Mouse (Mus musculus) urinary bladder, postnatal 14 days (tissue): ENCODE data around the gene Jtb.

Experiments used
- DNase-seq: peaks from one replicate; pipeline ENCODE4 v3.0.0; 2021; ENCODE audit warnings: low spot score

The Jtb gene

DNA sequence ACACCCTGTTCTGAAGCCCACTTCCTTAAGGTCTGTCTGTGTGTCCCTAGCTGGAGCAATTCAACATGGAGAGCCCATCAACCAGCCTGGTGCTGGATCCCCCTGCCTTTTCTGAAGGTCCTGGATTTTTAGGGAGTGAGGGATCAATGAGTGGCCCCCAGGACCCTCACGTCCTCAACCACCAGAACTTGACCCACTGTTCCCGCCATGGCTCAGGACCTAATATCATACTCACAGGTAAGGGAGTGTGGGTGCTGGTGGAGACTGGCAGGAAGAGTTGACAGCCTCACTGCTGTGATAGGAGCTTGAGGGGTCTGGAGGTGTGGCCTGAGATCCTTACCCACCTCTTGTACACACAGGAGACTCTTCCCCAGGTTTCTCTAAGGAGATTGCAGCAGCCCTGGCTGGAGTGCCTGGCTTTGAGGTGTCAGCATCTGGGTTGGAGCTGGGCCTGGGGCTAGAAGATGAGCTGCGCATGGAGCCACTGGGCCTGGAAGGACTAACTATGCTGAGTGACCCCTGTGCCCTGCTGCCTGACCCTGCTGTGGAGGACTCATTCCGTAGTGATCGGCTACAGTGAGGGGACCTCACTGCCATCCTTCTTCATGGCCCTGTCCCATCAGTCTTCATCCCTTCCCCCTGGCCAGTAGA, 31.8 kb downstream of the Jtb start:
- DNase-seq = no peak

DNA sequence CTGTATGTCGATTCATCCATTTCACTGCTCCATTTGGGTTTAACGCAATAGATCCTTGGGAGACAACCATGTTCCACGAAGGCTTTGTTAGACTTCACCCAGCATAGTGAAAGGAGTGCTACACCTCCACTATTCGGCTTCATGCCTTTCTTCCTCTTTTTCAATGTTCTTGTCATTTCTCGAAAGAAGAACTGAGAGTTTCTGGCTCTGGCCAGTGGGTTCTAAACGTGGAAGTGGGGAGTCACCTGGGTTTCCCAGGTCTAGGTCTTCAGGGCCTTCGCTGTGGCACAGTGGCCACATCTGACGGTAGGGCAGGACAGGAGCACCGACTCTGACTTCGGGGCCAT, 33.3 kb downstream of the Jtb start:
- DNase-seq = no peak

DNA sequence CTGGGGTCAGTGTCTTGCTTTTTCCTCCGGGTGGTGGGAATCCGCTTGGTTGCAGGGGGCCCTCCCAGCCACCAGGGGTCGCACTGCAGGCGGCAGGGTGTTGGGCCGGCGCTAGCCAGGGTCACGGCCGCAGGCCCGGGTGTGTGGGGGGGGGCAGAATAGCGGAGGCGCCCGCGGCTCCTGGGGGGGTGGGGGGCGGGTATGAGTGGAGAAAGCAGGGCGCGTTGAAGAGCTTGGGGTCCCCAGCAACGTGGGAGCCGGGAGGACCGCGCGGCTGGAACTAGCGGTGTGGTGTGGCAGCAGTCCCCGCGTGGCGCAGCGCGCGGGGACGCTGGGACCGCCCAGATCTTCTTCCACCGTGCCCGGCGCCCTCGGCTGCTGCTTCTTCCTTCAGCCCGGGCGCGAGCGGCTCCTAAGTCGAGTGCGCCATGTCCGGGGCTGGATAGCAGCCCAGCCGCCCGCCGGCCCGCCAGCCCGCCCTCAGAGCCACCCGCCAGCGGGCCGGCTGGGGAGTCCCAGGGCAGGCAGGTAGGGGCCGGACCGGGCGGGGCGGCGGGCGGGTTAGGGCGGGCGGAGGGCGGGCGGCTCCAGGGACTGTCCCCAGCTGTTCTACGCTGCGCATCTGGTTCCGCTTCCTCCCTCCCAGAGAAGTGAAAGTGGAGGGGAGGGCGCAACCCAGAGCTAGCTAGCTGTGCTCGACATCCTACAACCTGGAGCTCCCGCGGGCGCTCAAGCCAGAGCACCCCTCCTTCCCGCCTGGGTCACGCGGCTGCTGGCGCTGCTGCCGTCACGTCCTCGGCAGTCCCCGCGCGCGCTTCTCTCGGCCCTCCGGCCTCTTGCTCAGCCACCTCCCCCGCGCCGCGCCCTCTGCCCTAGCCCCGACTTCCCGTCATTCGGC, 33.9 kb downstream of the Jtb start, which contains the start of gene Dennd4b:
Gene Dennd4b (plus strand): TSS at position 152 of the 898 bp plus-strand sequence.
- DNase-seq = peak; percentile 92

DNA sequence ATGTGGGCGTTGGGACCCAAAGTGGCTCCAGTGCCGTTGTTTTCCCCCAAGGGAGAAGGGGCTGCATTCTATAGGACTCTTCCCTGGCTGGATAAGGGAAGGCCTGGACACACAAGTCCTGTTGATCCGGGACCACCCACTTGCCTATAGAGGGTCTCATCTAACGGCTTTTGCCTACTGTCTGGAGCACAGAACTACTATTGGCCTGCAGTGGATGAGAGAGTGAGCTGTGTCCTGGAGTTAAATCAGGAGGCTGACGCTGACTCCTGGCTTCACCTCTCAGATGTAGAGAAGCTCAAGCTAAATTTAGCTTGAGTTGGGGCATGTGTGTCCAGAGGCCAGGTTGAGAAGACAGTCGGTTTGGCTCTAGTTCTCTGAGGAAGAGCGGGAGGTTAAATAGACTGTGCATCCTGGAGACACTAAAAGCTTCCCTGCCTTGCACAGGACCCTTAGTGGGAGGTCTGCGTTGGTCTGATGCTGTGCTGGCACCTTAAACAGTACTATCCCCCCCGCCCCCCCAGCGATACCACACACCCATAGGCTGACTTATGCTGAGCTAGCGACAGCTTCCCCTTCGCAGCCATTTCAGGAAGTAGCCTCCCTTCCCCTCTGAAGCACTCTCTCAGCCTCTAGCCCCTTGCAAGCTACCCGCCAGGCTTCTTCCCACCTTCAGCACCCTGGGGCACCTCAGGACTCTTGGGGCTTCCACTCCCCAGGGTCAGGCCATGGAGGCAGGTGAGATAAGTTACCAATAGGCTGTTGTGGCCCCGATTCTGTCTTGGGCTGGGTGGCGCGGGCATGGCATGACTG, 34.7 kb downstream of the Jtb start:
- no peak for DNase-seq

DNA sequence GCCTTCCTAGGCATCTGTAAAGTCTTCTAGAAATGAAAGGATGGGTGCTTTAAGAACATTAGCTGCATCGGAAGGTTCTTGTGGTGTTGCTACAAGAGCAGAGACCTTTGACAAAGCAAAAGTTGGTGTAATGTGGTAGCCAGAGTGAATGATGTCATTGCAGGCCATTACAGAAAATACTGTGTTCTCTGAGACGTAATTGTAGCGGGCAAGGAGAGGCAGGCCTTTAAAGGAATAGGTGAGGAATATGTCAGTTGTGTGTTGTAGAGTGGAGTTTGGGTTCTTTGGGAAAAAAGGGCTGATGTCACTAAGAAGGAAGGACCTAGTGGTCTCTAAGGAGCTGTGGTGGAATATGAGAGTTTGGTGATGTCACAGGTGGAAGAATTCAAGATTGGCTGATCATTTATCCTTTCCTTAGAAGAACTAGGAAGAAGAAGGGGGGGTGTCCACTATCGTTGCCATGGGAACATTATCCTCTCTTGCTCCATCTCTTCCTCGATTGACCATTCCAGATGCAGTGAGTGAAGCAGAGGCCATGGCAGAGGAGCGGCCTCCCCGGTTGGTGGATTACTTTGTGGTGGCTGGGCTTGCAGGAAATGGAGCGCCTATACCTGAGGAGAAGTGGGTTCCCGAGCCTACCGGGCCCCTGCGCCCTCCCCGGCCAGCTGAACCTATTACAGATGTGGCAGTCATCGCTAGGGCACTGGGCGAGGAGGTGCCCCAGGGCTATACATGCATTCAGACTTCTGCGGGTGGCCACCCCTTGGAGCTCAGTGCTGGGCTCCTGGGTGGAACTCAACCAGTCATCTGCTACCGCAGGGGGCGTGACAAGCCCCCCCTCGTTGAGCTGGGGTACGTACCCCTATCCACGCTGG, 35.7 kb downstream of the Jtb start:
- DNase-seq = no peak

DNA sequence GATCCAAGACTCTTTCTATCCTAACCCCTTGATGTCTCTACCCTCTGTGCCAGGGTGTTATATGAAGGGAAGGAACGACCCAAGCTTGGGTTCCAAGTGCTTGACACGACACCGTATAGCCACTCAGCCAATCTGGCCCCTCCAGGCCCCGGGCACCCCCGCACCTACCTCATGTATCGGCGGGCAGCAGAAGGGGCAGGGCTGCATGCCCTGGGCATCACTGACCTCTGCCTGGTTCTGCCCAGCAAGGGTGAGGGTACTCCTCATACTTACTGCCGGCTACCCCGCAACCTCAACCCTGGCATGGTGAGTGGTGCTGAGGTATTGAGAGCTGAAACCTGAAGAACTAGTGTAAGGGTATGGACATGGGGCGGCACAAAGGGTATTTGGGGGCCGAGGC, 36.8 kb downstream of the Jtb start:
- DNase-seq = no peak

DNA sequence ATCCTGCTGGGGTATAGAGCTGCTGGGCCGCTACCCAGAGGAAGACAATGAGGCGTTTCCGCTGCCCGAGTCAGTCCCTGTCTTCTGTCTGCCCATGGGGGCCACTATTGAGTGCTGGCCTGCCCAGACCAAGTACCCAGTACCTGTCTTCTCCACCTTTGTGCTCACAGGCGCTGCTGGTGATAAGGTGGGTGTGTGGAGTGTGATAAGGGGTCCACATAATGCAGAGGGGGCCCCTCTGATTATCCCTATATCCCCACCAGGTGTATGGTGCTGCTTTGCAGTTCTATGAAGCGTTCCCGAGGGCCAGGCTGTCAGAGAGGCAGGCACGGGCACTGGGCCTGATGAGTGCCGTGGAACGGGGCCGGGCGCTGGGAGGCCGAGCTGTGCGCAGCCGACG, 37.6 kb downstream of the Jtb start:
- no peak for DNase-seq

DNA sequence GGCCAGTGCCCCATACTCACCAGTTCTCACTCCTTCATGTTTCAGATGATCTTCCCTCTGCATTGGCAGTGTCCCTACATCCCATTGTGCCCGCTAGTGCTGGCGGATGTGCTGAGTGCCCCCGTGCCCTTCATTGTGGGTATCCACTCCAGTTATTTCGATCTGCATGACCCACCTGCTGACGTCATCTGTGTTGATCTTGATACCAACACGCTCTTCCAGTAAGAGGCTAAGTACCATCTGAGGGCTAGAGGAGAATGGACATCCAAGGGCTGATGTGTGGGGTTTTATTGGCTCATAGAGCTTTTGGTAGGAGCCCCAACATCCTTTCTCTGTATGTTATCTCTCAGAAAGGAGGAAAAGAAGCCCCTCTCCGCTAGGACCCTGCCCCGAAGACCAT, 39.4 kb downstream of the Jtb start:
- no peak for DNase-seq

DNA sequence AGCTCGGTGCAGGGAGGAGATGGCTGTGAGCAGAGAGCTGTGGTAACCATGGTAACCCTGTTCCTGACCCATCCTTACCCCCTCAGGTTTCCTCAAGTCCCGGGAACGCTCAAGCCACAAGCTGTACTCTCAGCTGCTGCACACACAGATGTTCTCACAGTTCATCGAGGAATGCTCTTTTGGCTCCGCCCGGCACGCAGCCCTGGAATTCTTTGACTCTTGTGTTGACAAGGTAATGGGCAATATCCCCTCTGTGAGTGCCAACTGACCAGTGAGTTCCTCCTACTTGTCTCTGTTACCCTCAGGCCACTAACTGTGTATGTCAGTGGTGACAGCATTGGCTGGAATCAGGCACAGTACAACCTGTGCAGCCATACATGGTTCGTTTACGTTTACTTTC, 40.8 kb downstream of the Jtb start:
- no peak for DNase-seq

DNA sequence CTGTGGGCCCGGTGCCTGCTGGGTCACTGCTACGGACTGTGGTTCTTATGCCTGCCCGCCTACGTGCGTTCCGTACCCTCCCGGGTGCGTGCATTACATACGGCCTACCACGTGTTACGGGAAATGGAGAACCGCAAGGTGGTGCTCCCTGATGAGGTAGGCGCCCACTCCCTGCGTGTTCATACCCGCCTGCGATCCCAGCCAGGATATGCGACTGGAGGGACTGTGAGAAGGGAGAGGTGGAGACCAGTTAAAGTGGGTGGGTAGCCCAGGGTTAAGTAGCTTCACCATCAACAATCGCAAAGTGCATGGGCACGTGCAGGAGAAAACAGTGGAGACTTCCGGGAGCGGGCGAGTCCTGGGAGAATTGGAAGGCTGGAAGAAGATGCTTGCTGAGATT, 42.5 kb downstream of the Jtb start:
- DNase-seq = no peak

DNA sequence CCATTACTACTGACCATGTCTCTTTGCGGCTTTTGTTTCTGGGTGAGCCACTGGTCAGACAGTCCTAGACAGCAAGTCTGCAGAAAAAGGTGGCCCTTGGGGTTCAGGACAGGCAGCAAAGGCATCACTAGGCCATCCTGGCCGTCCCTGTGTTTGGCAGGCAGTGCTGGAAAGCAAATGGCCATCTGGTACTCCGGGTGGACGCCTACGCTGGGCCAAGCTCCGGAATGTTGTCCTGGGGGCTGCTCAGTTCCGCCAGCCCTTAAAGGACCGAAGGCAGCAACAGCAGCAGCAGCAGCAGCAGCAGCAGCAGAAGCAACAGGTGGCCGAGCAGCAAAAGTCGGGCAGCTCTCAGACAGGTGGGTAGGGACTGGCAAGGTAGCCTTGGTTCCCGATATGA, 43.9 kb downstream of the Jtb start:
- no peak for DNase-seq

DNA sequence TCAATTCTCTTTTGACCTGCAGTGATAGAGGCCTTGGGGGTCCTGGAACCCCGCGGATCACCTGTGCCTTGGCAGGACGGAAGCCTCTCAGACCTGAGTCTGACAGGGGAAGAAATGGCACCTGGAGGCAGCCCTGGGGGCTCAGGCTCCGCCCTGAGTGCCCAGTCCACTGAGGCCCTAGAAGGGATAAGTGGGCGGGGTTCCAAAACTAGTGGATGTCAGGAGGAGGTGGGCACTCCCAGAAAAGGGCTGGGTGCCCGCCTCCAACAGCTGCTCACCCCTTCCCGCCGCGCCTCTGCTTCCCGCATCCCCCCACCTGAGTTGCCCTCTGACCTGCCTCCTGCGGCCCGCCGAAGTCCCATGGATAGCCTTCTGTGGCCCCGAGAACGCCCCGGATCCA, 45.5 kb downstream of the Jtb start:
- no peak for DNase-seq

DNA sequence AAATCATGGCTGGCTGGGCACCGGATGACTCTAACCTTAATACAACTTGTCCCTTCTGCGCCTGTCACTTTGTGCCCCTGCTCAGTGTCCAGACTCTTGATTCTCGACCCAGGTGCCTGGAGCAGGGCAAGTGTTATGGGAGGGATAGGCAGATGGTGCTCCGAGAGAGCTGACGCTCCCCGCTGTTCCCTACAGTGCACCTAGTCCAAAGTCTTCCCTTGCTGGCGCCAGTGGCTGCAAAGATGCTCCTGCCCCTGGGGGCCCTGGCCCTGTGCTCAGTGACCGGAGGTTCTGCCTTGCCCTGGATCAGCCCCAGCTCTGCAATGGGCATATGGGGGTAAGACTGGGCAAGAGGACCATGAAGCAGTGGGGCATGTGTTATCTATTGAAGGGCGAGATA, 46.4 kb downstream of the Jtb start:
- no peak for DNase-seq

DNA sequence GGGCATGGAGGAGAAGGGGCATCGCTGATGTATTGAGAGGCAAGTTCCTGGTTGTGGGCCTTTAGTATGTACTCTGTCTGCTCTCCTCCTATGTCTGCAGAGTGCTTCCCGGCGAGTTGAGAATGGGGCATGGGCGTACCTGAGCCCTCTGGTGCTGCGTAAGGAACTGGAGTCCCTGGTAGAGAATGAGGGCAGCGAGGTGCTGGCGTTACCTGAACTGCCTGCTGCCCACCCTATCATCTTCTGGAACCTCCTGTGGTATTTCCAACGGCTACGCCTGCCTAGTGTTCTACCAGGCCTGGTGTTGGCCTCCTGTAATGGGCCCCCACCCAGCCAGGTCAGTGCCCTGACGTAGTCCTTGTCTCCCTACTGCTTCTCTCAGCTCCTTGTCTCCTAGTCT, 46.8 kb downstream of the Jtb start:
- no peak for DNase-seq

DNA sequence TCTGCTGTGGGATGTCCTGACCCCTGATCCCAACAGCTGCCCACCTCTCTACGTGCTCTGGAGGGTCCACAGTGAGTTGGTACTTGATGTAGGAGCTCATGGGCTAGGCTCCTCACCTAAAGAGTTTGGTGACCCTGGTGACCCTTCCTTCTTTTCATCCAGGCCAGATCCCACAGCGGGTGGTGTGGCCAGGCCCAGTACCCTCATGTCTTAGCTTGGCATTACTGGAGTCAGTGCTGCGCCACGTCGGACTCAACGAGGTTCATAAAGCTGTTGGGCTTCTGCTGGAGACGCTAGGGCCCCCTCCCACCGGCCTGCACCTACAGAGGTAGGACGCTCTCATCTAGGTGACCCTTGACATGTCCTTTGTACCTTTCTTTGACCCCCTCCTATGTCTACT, 47.8 kb downstream of the Jtb start:
- no peak for DNase-seq

DNA sequence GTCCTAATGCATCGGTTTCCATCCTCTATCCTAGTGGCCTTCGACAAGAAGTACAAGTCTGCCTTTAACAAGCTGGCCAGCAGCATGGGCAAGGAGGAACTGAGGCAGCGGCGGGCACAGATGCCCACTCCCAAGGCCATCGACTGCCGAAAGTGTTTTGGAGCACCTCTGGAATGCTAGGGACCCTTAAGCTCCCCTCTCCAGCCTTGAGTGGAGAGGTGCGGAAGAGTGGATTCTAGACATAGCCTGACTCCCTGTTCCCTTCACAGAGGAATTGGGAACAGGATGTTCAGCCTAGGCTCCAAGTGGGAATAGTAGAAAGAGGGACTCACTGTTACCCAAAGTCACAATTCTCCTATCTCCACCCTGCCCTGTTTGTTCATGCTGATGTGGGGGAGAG, 48.3 kb downstream of the Jtb start:
- DNase-seq = no peak

DNA sequence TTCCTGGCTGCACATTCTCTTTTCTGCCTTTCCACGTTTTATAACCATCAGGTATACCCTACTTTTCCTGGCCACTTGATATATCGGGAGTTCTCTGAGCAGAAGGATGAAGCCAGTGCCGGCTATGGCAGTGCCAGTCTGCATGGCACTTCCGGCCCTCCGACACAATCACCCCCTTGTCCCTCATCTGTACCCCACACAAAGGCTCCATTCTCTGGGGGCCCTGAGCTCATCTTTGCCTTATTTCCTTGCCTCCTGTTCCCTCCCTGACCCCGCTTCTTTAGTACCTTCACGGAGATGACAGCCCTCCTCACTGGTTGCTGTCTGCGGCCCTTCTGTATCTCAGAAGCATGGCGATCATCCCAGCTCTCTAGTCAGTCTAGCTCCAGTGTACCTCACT, 49.3 kb downstream of the Jtb start:
- DNase-seq = no peak

DNA sequence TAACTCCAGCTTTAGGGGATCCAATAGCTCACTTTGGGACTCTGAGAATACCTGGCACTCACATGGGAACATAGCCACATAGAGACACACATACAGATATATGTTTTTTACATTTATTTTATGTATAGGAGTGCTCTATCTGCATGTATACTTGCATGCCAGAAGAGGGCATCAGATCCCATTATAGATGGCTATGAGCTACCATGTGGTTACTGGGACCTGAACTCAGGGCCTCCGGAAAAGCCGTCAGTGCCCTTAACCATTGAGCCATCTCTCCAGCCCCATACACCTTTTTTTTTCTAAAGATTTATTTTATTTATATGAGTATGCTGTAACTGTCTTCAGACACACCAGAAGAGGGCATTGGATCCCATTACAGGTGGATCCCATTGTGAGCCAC, 52.8 kb downstream of the Jtb start:
- DNase-seq = no peak
